Mouse (Mus musculus) hindbrain, embryonic 10.5 days (tissue): ENCODE measurements around the gene Snd1. TPM values are rescaled to one million over a fixed set of nuclear protein-coding genes. Genes with fewer than 3 reads are reported as not detected.

Experiments used
- DNase-seq: peaks from one replicate; pipeline ENCODE4 v3.0.0-alpha.2; 2017; ENCODE audit warnings: low spot score
- H3K27ac ChIP-seq: fragments of 300-500 bp; sonication (generic); 2 replicates; pipeline ENCODE4 v1.5.1; 2016; ENCODE audit warnings: mild to moderate bottlenecking, moderate library complexity
- H3K27me3 ChIP-seq: fragments of 300-500 bp; sonication (generic); 2 replicates; pipeline ENCODE4 v1.6.1; 2016; ENCODE audit warnings: mild to moderate bottlenecking; ENCODE audit not compliant: poor library complexity, insufficient read depth, severe bottlenecking
- H3K36me3 ChIP-seq: fragments of 300-500 bp; sonication (generic); 2 replicates; pipeline ENCODE4 v1.6.1; 2016; ENCODE audit warnings: mild to moderate bottlenecking, moderate library complexity
- H3K4me1 ChIP-seq: fragments of 300-500 bp; sonication (generic); replicated peaks from 2 replicates; pipeline ENCODE4 v1.6.1; 2016; ENCODE audit warnings: mild to moderate bottlenecking
- H3K4me3 ChIP-seq: fragments of 300-500 bp; sonication (generic); 2 replicates; pipeline ENCODE4 v1.5.1; 2016; ENCODE audit warnings: mild to moderate bottlenecking, moderate library complexity
- H3K9me3 ChIP-seq: fragments of 300-500 bp; sonication (generic); 2 replicates; pipeline ENCODE4 v1.6.1; 2016; ENCODE audit warnings: mild to moderate bottlenecking, moderate library complexity
- WGBS: fragments of 180-500 bp; shearing (Covaris S2); methylation state at CpG from one replicate; pipeline ENCODE4 v1.1.7; 2016; 5-methylcytosine and 5-hydroxymethylcytosine counted together
- polyA plus RNA-seq: library from polyadenylated mRNA; unstranded; fragments of >200 nt; fragmentation: Nextera tagmentation; extraction: Ambion mirVana; gene quantifications from 2 replicates; pipeline ENCODE4 v1.2.1, GENCODE M21; 2016

The Snd1 gene
- polyA plus RNA-seq, 1 experiment from 2014 or later = 117 TPM

GRCm38 (mm10) chr6:28800976-28801375, 326.0 kb downstream of the Snd1 start:
- peaks cover 11% of the 10 kb centered on the region for H3K36me3 ChIP-seq

GRCm38 (mm10) chr6:28803678-28804279, 328.8 kb downstream of the Snd1 start:
- no peak overlapping the region for H3K4me3 ChIP-seq
- WGBS = 92% methylated on average over 6 of the region's 6 CpGs
- H3K27ac ChIP-seq = no peak overlapping the region
- H3K27me3 ChIP-seq = no peaks in the 10 kb centered on the region
- no peaks in the 10 kb centered on the region for H3K9me3 ChIP-seq
- no peak for DNase-seq
- no peaks in the 10 kb centered on the region for H3K4me1 ChIP-seq
- peaks cover 4% of the 10 kb centered on the region; the same call in 1 of the 2 replicates for H3K36me3 ChIP-seq

More at GRCm38 (mm10) chr6:28800976-28801375, 326.0 kb downstream of the Snd1 start:
- Histone ChIP-seq H3K27me3 (no peaks in the 10 kb centered on the region), H3K9me3 (no peaks in the 10 kb centered on the region), H3K27ac (no peak overlapping the region), H3K4me3 (no peak overlapping the region), H3K4me1 (peaks cover 5% of the 10 kb centered on the region; the same call in 1 of the 2 replicates)
- DNase-seq = no peak
- WGBS = 90% methylated on average over 3 of the region's 3 CpGs

GRCm38 (mm10) chr6:28804751-28805150, 329.8 kb downstream of the Snd1 start:
- WGBS = 89% methylated on average over 5 of the region's 5 CpGs
- Histone ChIP-seq H3K4me3 (no peak overlapping the region), H3K27me3 (no peaks in the 10 kb centered on the region), H3K27ac (no peak overlapping the region), H3K4me1 (no peaks in the 10 kb centered on the region), H3K36me3 (peaks cover 4% of the 10 kb centered on the region; the same call in 1 of the 2 replicates), H3K9me3 (no peaks in the 10 kb centered on the region)
- no peak for DNase-seq

- DNase-seq = no peak
- Histone ChIP-seq H3K9me3 (no peaks in the 10 kb centered on the region), H3K36me3 (0 out of 2 replicates have a peak, but pooled peaks cover 6% of the 10 kb centered on the region), H3K27ac (no peak overlapping the region), H3K27me3 (no peaks in the 10 kb centered on the region), H3K4me1 (peaks cover 8% of the 10 kb centered on the region), H3K4me3 (no peak overlapping the region)
- WGBS = 89% methylated on average over 9 of the region's 9 CpGs
These were observed 338.1 kb downstream of the Snd1 start for GRCm38 (mm10) chr6:28813057-28813456.

GRCm38 (mm10) chr6:28814895-28815294, 340.0 kb downstream of the Snd1 start:
- H3K4me1 ChIP-seq = peaks cover 18% of the 10 kb centered on the region
- no peaks in the 10 kb centered on the region for H3K27me3 ChIP-seq
- no peak overlapping the region for H3K27ac ChIP-seq
- H3K9me3 ChIP-seq = no peaks in the 10 kb centered on the region
- H3K36me3 ChIP-seq = peaks cover 19% of the 10 kb centered on the region
- no peak for DNase-seq
- H3K4me3 ChIP-seq = no peak overlapping the region
- 88% methylated on average over 2 of the region's 2 CpGs for WGBS

- Histone ChIP-seq H3K4me3 (no peak overlapping the region), H3K27me3 (no peaks in the 10 kb centered on the region), H3K36me3 (peaks cover 37% of the 10 kb centered on the region), H3K9me3 (no peaks in the 10 kb centered on the region), H3K4me1 (peaks cover 26% of the 10 kb centered on the region), H3K27ac (no peak overlapping the region)
- DNase-seq = no peak
- 80% methylated on average over 9 of the region's 9 CpGs for WGBS
These were observed 342.1 kb downstream of the Snd1 start for GRCm38 (mm10) chr6:28817039-28817438.

- no peaks in the 10 kb centered on the region for H3K27me3 ChIP-seq
- no peaks in the 10 kb centered on the region for H3K9me3 ChIP-seq
- H3K27ac ChIP-seq = no peak overlapping the region; the same call in 1 of the 2 replicates
- H3K4me3 ChIP-seq = no peak overlapping the region
- DNase-seq = no peak
- H3K4me1 ChIP-seq = peaks cover 17% of the 10 kb centered on the region
- 63% methylated on average over 13 of the region's 13 CpGs for WGBS
- H3K36me3 ChIP-seq = peaks cover 37% of the 10 kb centered on the region
These were observed 344.8 kb downstream of the Snd1 start for GRCm38 (mm10) chr6:28819509-28820358.

- H3K9me3 ChIP-seq = no peaks in the 10 kb centered on the region
- no peak for DNase-seq
- peaks cover 35% of the 10 kb centered on the region for H3K36me3 ChIP-seq
- H3K27ac ChIP-seq = no peak overlapping the region
- no peak overlapping the region for H3K4me3 ChIP-seq
- peaks cover 38% of the 10 kb centered on the region for H3K4me1 ChIP-seq
- H3K27me3 ChIP-seq = no peaks in the 10 kb centered on the region
- 93% methylated on average over 3 of the region's 3 CpGs for WGBS
These were observed 347.4 kb downstream of the Snd1 start for GRCm38 (mm10) chr6:28822296-28822695.

- Histone ChIP-seq H3K9me3 (no peaks in the 10 kb centered on the region), H3K4me3 (no peak overlapping the region), H3K4me1 (peaks cover 49% of the 10 kb centered on the region), H3K27ac (no peak overlapping the region), H3K36me3 (peaks cover 28% of the 10 kb centered on the region), H3K27me3 (no peaks in the 10 kb centered on the region)
- DNase-seq = no peak
- WGBS = 90% methylated on average over 3 of the region's 3 CpGs
These were observed 348.4 kb downstream of the Snd1 start for GRCm38 (mm10) chr6:28823375-28823774.

GRCm38 (mm10) chr6:28823802-28824201, 348.9 kb downstream of the Snd1 start:
- WGBS = 93% methylated on average over 5 of the region's 5 CpGs
- Histone ChIP-seq H3K27me3 (no peaks in the 10 kb centered on the region), H3K27ac (no peak overlapping the region), H3K36me3 (peaks cover 28% of the 10 kb centered on the region), H3K4me1 (peaks cover 53% of the 10 kb centered on the region), H3K4me3 (no peak overlapping the region), H3K9me3 (no peaks in the 10 kb centered on the region)
- no peak for DNase-seq

GRCm38 (mm10) chr6:28825894-28826293, 351.0 kb downstream of the Snd1 start:
- Histone ChIP-seq H3K27ac (no peak overlapping the region), H3K36me3 (peaks cover 20% of the 10 kb centered on the region), H3K27me3 (peaks cover 14% of the 10 kb centered on the region), H3K9me3 (no peaks in the 10 kb centered on the region), H3K4me1 (peaks cover 57% of the 10 kb centered on the region), H3K4me3 (no peak overlapping the region)
- 59% methylated on average over 3 of the region's 3 CpGs for WGBS
- no peak for DNase-seq

GRCm38 (mm10) chr6:28826689-28827389, 351.9 kb downstream of the Snd1 start:
- Histone ChIP-seq H3K27ac (peak overlapping the region; percentile 59), H3K4me3 (peak overlapping the region; percentile 41; the same call in 1 of the 2 replicates), H3K9me3 (no peaks in the 10 kb centered on the region), H3K27me3 (peaks cover 21% of the 10 kb centered on the region), H3K4me1 (peaks cover 63% of the 10 kb centered on the region), H3K36me3 (peaks cover 11% of the 10 kb centered on the region)
- WGBS = 68% methylated on average over 9 of the region's 9 CpGs
- DNase-seq = no peak
